Mouse (Mus musculus): ENCODE data around the gene Ifit3b. TPM values are rescaled to one million over a fixed set of nuclear protein-coding genes. Genes with fewer than 3 reads are reported as not detected.
"Not testable (repeated sequence)": the region's sequence is repeated elsewhere in the genome, so short reads cannot be mapped to it uniquely, and the experiment has no call there.

The Ifit3b gene
- polyA plus RNA-seq (2012; rRNA removed), result 2.1 and 4.5 TPM in 2 replicates

- peak; percentile 53 for DNase-seq
- WGBS, result 8% methylated on average over 4 of the region's 4 CpGs
- not testable (repeated sequence) for H3K4me1 ChIP-seq (ENCODE audit: control insufficient read depth, insufficient read depth, low read length)
- peak within 1 kb of the TSS; percentile 36 for H3K4me3 ChIP-seq (replicated peaks; ENCODE audit: extremely low read depth, low read depth, low read length)
Measured at GRCm38 (mm10) chr19:34607237-34608051, at the start of gene Ifit3b. Gene Ifit3b, plus strand, starts transcription at chr19:34607970.

GRCm38 (mm10) chr19:34562556-34562955 lies 45.2 kb upstream of the Ifit3b start:
- TF ChIP-seq POLR2A (IDR thresholded peaks at IDR 0.05; ENCODE audit: borderline replicate concordance, extremely low read depth, low read depth, low read length) (no peak), CTCF (IDR thresholded peaks at IDR 0.05; ENCODE audit: insufficient read depth, low read length) (no peak)
- H3K4me1 ChIP-seq (ENCODE audit: control insufficient read depth, insufficient read depth, low read length), result no peaks in the 10 kb centered on the region
- no peak overlapping the region for H3K4me3 ChIP-seq (replicated peaks; ENCODE audit: extremely low read depth, low read depth, low read length)
- no peak for DNase-seq

GRCm38 (mm10) chr19:34566178-34566784 lies 41.5 kb upstream of the Ifit3b start:
- no peak for DNase-seq
- no peak overlapping the region for H3K4me3 ChIP-seq (replicated peaks; ENCODE audit: extremely low read depth, low read depth, low read length)
- no peak for TF ChIP-seq CTCF (IDR thresholded peaks at IDR 0.05; ENCODE audit: insufficient read depth, low read length)
- no peak for TF ChIP-seq POLR2A (IDR thresholded peaks at IDR 0.05; ENCODE audit: borderline replicate concordance, extremely low read depth, low read depth, low read length)
- WGBS, result 100% methylated on average over 1 of the region's 1 CpGs
- H3K4me1 ChIP-seq (ENCODE audit: control insufficient read depth, insufficient read depth, low read length), result no peaks in the 10 kb centered on the region; the same call in none of the 2 replicates

GRCm38 (mm10) chr19:34568988-34569895 lies 38.5 kb upstream of the Ifit3b start:
- Histone ChIP-seq H3K4me1 (ENCODE audit: control insufficient read depth, insufficient read depth, low read length) (no peaks in the 10 kb centered on the region; the same call in none of the 2 replicates), H3K4me3 (replicated peaks; ENCODE audit: extremely low read depth, low read depth, low read length) (no peak overlapping the region)
- TF ChIP-seq POLR2A (IDR thresholded peaks at IDR 0.05; ENCODE audit: borderline replicate concordance, extremely low read depth, low read depth, low read length) (no peak), CTCF (IDR thresholded peaks at IDR 0.05; ENCODE audit: insufficient read depth, low read length) (no peak)
- DNase-seq, result no peak
- WGBS, result 54% methylated on average over 7 of the region's 7 CpGs

GRCm38 (mm10) chr19:34569896-34570476 lies 37.8 kb upstream of the Ifit3b start:
- no peaks in the 10 kb centered on the region; the same call in none of the 2 replicates for H3K4me1 ChIP-seq (ENCODE audit: control insufficient read depth, insufficient read depth, low read length)
- WGBS, result 60% methylated on average over 4 of the region's 4 CpGs
- TF ChIP-seq CTCF (IDR thresholded peaks at IDR 0.05; ENCODE audit: insufficient read depth, low read length), result no peak
- H3K4me3 ChIP-seq (replicated peaks; ENCODE audit: extremely low read depth, low read depth, low read length), result no peak overlapping the region
- DNase-seq, result no peak

GRCm38 (mm10) chr19:34571080-34571479 lies 36.7 kb upstream of the Ifit3b start:
- WGBS, result 94% methylated on average over 1 of the region's 1 CpGs
- H3K4me1 ChIP-seq (ENCODE audit: control insufficient read depth, insufficient read depth, low read length), result no peaks in the 10 kb centered on the region; the same call in none of the 2 replicates
- no peak for DNase-seq
- TF ChIP-seq CTCF (IDR thresholded peaks at IDR 0.05; ENCODE audit: insufficient read depth, low read length) (no peak), POLR2A (IDR thresholded peaks at IDR 0.05; ENCODE audit: borderline replicate concordance, extremely low read depth, low read depth, low read length) (no peak)
- no peak overlapping the region for H3K4me3 ChIP-seq (replicated peaks; ENCODE audit: extremely low read depth, low read depth, low read length)

- Histone ChIP-seq H3K4me1 (ENCODE audit: control insufficient read depth, insufficient read depth, low read length) (no peaks in the 10 kb centered on the region; the same call in none of the 2 replicates), H3K4me3 (replicated peaks; ENCODE audit: extremely low read depth, low read depth, low read length) (no peak overlapping the region)
- 89% methylated on average over 5 of the region's 5 CpGs for WGBS
- no peak for DNase-seq
- no peak for TF ChIP-seq CTCF (IDR thresholded peaks at IDR 0.05; ENCODE audit: insufficient read depth, low read length)
- TF ChIP-seq POLR2A (IDR thresholded peaks at IDR 0.05; ENCODE audit: borderline replicate concordance, extremely low read depth, low read depth, low read length), result no peak
Measured at GRCm38 (mm10) chr19:34573650-34574049, 34.1 kb upstream of the Ifit3b start.

- H3K4me1 ChIP-seq (ENCODE audit: control insufficient read depth, insufficient read depth, low read length), result no peaks in the 10 kb centered on the region
- H3K4me3 ChIP-seq (replicated peaks; ENCODE audit: extremely low read depth, low read depth, low read length), result no peak overlapping the region
- TF ChIP-seq POLR2A (IDR thresholded peaks at IDR 0.05; ENCODE audit: borderline replicate concordance, extremely low read depth, low read depth, low read length) (no peak), CTCF (IDR thresholded peaks at IDR 0.05; ENCODE audit: insufficient read depth, low read length) (no peak)
- DNase-seq, result no peak
- WGBS, result 54% methylated on average over 1 of the region's 1 CpGs
Measured at GRCm38 (mm10) chr19:34577121-34577520, 30.6 kb upstream of the Ifit3b start.

- DNase-seq; H3K4me3 ChIP-seq (replicated peaks; ENCODE audit: extremely low read depth, low read depth, low read length); H3K4me1 ChIP-seq (ENCODE audit: control insufficient read depth, insufficient read depth, low read length): not testable (repeated sequence)
- 61% methylated on average over 2 of the region's 2 CpGs for WGBS
Measured at GRCm38 (mm10) chr19:34582696-34583095, 25.1 kb upstream of the Ifit3b start.

- not testable (repeated sequence) for H3K4me1 ChIP-seq (ENCODE audit: control insufficient read depth, insufficient read depth, low read length); DNase-seq
- WGBS, result 4% methylated on average over 2 of the region's 2 CpGs
- H3K4me3 ChIP-seq (replicated peaks; ENCODE audit: extremely low read depth, low read depth, low read length), result peak within 1 kb of the TSS; percentile 5
Measured at GRCm38 (mm10) chr19:34583126-34583766, 24.5 kb upstream of the Ifit3b start, which contains the start of gene Ifit3. Gene Ifit3, plus strand, starts transcription at chr19:34583531.

- not testable (repeated sequence) for DNase-seq; H3K4me3 ChIP-seq (replicated peaks; ENCODE audit: extremely low read depth, low read depth, low read length); H3K4me1 ChIP-seq (ENCODE audit: control insufficient read depth, insufficient read depth, low read length)
- 60% methylated on average over 5 of the region's 5 CpGs for WGBS
Measured at GRCm38 (mm10) chr19:34585740-34586458, 21.9 kb upstream of the Ifit3b start.

All from lung, adult 2 months (tissue).